Mouse (Mus musculus): ENCODE measurements around the gene Polr2b. TPM values are rescaled to one million over a fixed set of nuclear protein-coding genes. Genes with fewer than 3 reads are reported as not detected.

Polr2b gene
- polyA plus RNA-seq, 1 experiment from 2014 or later, result 24.9 TPM

DNA sequence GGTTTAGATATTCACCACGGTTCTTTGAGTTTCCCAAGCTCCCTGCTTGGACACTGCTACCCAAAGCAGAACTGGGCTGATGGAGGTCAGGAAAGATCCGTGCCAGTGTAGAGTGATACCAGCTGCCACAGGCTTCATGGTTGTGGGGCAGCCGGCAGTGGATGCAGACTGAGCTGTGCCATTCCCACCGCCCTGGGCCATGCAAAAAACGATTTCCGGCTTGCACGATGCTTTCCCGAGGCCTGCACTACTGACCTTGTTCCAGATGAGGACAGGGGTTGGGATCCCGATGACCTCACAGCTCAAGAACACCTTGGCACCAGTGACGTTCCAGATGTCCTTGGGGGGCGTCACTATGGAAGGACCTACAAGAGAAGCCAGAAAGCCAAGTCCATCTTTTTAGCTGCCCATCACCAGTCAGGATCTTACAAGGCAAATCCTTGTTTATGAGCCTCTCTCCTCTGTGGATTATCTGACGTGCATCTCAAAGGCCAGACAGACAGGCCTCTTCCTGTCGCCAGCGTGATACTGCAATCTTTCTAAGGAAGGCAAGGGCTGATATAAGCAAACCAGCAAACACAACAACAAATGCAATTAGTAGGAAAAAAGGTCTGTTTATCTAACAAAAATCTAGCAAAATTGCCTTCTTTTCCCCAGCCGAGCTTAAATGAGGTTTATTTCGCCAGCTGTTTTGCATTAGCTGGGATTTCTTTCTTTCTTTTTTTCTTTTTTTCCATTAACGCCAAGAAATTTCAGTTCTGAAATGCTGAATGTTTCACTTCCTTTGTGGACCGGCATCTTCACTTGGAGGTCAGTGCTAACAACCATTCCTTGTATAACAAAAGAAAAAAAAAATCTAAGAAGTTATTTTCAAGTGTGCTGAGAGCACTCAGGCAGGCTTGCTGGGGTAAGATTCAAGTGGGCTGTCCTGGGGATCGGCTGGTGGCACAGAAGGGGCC, 45.6 kb downstream of the Polr2b start:
- Histone ChIP-seq H3K4me1 (ENCODE audit: control insufficient read depth, low read depth, low read length) (peaks cover 10% of the 10 kb centered on the region), H3K27me3 (ENCODE audit: control insufficient read depth, insufficient read depth, low read depth, low read length) (no peaks in the 10 kb centered on the region; the same call in 1 of the 2 replicates), H3K4me3 (ENCODE audit: low read depth, low read length) (no peak overlapping the region), H3K36me3 (ENCODE audit: control insufficient read depth, insufficient read depth) (no peaks in the 10 kb centered on the region), H3K27ac (ENCODE audit: low read length) (no peak overlapping the region), H3K4me2 (ENCODE audit: low read depth, low read length) (no peak overlapping the region), H3K9me3 (replicated peaks; ENCODE audit: control insufficient read depth, low read length) (no peaks in the 10 kb centered on the region), H3K9ac (ENCODE audit: low read depth, low read length) (no peak overlapping the region)
- ATAC-seq (ENCODE audit: low read depth), result no peak
- WGBS (ENCODE audit: insufficient replicate concordance), result 61% methylated on average over 19 of the region's 19 CpGs

DNA sequence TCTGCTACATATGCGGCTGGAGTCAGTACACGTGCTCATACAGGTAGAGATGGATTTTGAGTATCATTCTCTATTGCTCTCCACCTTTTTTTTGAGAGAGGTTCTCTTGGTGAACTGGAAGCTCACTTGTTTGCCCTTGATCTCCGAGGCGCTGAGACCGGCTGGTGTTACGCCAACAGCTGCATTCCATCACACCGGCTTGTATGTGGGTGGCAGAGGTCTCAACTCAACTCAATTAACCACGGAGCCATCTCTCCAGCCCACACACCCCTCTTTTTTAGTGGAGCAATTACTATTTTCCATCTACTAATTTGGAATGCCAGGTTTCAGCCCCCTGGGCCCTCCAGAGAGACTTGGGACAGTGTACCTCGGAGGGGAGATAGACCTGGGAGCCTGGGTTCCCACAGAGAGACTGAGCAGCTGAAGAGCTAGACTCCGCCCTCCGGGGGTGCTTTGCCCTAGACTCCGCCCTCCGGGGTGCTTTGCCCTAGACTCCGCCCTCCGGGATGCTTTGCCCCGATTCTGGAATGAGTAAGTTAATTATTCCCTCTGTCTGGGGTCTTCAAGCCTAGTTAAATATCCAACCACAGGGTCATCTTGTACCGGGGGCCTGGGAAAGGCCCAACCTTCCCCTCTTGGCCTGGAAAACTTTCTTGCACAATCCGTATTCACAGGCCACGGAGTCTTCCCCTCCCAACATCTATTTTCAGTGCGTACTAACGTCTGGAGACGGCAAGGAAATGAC, 47.6 kb downstream of the Polr2b start:
- Histone ChIP-seq H3K4me3 (ENCODE audit: low read depth, low read length) (peak overlapping the region; percentile 60), H3K36me3 (ENCODE audit: control insufficient read depth, insufficient read depth) (no peaks in the 10 kb centered on the region), H3K27me3 (ENCODE audit: control insufficient read depth, insufficient read depth, low read depth, low read length) (no peaks in the 10 kb centered on the region; the same call in 1 of the 2 replicates), H3K27ac (ENCODE audit: low read length) (no peak overlapping the region), H3K4me2 (ENCODE audit: low read depth, low read length) (peak overlapping the region; percentile 64), H3K9me3 (replicated peaks; ENCODE audit: control insufficient read depth, low read length) (no peaks in the 10 kb centered on the region), H3K4me1 (ENCODE audit: control insufficient read depth, low read depth, low read length) (peaks cover 10% of the 10 kb centered on the region), H3K9ac (ENCODE audit: low read depth, low read length) (no peak overlapping the region)
- peak; percentile 71 for ATAC-seq (ENCODE audit: low read depth)
- WGBS (ENCODE audit: insufficient replicate concordance), result 18% methylated on average over 22 of the region's 22 CpGs

DNA sequence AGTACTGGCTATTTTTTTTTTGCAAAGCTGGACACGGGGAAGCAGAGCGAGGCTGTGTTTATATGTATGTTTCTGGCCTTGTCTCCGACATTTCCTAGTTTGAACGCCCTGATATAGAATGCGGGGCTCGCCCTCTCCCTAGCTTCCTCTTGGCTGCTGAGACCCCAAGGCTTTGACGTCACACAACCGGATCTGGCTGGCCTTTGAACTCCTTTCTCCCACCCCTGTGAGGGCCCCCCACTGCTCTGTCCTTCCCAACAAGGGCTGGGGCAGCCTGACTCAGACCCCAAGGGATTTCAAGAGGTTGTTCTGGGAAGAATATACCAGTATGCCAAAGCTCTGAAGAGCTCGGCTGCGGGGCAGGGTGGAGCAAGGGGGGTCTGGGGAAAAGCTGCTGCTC, 48.4 kb downstream of the Polr2b start:
- Histone ChIP-seq H3K9ac (ENCODE audit: low read depth, low read length) (0 out of 2 replicates have a peak overlapping the region, but pooled peaks have one; percentile 0), H3K4me3 (ENCODE audit: low read depth, low read length) (peak overlapping the region; percentile 60), H3K27ac (ENCODE audit: low read length) (0 out of 2 replicates have a peak overlapping the region, but pooled peaks have one; percentile 1), H3K9me3 (replicated peaks; ENCODE audit: control insufficient read depth, low read length) (no peaks in the 10 kb centered on the region), H3K4me2 (ENCODE audit: low read depth, low read length) (peak overlapping the region; percentile 64), H3K36me3 (ENCODE audit: control insufficient read depth, insufficient read depth) (no peaks in the 10 kb centered on the region), H3K4me1 (ENCODE audit: control insufficient read depth, low read depth, low read length) (peaks cover 10% of the 10 kb centered on the region), H3K27me3 (ENCODE audit: control insufficient read depth, insufficient read depth, low read depth, low read length) (no peaks in the 10 kb centered on the region; the same call in 1 of the 2 replicates)
- peak; percentile 41 for ATAC-seq (ENCODE audit: low read depth)
- whole genome bisulfite sequencing (ENCODE audit: insufficient replicate concordance), result 2% methylated on average over 10 of the region's 10 CpGs

DNA sequence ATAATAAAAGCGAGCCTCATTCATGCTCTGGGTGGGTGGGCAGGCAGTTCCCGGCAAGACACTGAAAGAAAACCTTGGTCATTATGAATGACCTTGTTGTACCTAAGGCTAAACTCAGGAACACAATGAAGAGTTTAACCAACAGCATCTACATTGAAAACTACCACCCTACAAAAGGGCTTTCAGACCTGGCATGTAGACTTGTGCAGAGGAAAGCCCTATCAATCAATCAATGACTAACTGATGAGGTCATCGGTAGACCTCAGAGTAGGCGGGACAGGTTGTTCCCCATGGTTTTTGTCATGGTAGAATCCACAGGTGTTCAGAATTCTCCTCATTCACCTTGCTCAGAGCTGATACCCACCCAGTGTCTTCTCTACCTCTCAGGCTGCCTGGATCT, 50.0 kb downstream of the Polr2b start:
- no peak overlapping the region for H3K9ac ChIP-seq (ENCODE audit: low read depth, low read length)
- H3K36me3 ChIP-seq (ENCODE audit: control insufficient read depth, insufficient read depth), result no peaks in the 10 kb centered on the region
- no peak overlapping the region for H3K4me3 ChIP-seq (ENCODE audit: low read depth, low read length)
- no peak for ATAC-seq (ENCODE audit: low read depth)
- H3K4me2 ChIP-seq (ENCODE audit: low read depth, low read length), result no peak overlapping the region
- H3K4me1 ChIP-seq (ENCODE audit: control insufficient read depth, low read depth, low read length), result peaks cover 7% of the 10 kb centered on the region
- no peaks in the 10 kb centered on the region; the same call in 1 of the 2 replicates for H3K27me3 ChIP-seq (ENCODE audit: control insufficient read depth, insufficient read depth, low read depth, low read length)
- no peak overlapping the region for H3K27ac ChIP-seq (ENCODE audit: low read length)
- WGBS (ENCODE audit: insufficient replicate concordance), result 70% methylated on average over 4 of the region's 4 CpGs
- H3K9me3 ChIP-seq (replicated peaks; ENCODE audit: control insufficient read depth, low read length), result no peaks in the 10 kb centered on the region

DNA sequence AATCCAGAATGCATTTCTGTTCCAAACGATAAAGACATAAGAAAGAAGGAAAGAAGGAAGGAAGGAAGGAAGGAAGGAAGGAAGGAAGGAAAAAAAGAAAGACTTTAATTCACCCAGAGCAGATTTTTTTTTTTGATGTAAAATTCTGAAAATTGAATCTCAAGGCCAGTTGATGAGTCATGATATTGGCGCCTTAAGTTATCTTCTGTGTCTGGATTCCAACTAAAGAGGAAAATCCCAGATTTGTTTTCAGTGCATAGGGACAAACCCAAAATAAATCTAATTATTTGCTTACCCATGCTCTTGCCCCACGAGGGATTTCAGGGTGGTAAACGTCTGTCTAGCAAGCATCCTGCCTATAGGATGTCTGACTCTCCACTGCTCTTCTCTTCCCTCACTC, 51.1 kb downstream of the Polr2b start:
- no peak overlapping the region for H3K27ac ChIP-seq (ENCODE audit: low read length)
- H3K9ac ChIP-seq (ENCODE audit: low read depth, low read length), result no peak overlapping the region
- H3K4me2 ChIP-seq (ENCODE audit: low read depth, low read length), result no peak overlapping the region
- no peaks in the 10 kb centered on the region for H3K9me3 ChIP-seq (replicated peaks; ENCODE audit: control insufficient read depth, low read length)
- WGBS (ENCODE audit: insufficient replicate concordance), result 43% methylated on average over 4 of the region's 4 CpGs
- H3K4me1 ChIP-seq (ENCODE audit: control insufficient read depth, low read depth, low read length), result peaks cover 7% of the 10 kb centered on the region; the same call in 1 of the 2 replicates
- H3K36me3 ChIP-seq (ENCODE audit: control insufficient read depth, insufficient read depth), result no peaks in the 10 kb centered on the region
- no peak for ATAC-seq (ENCODE audit: low read depth)
- H3K4me3 ChIP-seq (ENCODE audit: low read depth, low read length), result no peak overlapping the region
- H3K27me3 ChIP-seq (ENCODE audit: control insufficient read depth, insufficient read depth, low read depth, low read length), result no peaks in the 10 kb centered on the region

DNA sequence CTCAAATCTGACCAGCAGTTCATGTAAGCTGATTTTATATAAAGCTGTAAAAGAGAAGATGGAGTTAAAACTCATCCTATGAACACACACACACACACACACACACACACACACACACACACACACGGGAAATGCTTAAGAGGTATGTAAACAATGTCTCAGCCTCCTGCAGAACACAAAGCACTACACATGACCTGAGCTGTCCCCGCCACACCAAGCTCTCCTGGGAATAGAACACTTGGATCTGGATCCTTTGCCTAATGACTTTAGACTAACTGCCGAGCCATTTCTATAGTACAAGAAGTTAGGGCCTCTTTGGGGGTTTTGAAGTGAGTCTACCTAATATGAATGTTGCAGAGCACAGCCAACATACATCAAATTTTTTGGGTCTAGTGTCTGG, 52.2 kb downstream of the Polr2b start:
- peaks cover 7% of the 10 kb centered on the region; the same call in 1 of the 2 replicates for H3K4me1 ChIP-seq (ENCODE audit: control insufficient read depth, low read depth, low read length)
- H3K4me2 ChIP-seq (ENCODE audit: low read depth, low read length), result no peak overlapping the region
- H3K27me3 ChIP-seq (ENCODE audit: control insufficient read depth, insufficient read depth, low read depth, low read length), result no peaks in the 10 kb centered on the region
- no peak overlapping the region for H3K9ac ChIP-seq (ENCODE audit: low read depth, low read length)
- 42% methylated on average over 3 of the region's 3 CpGs for WGBS (ENCODE audit: insufficient replicate concordance)
- H3K4me3 ChIP-seq (ENCODE audit: low read depth, low read length), result no peak overlapping the region
- ATAC-seq (ENCODE audit: low read depth), result no peak
- H3K9me3 ChIP-seq (replicated peaks; ENCODE audit: control insufficient read depth, low read length), result no peaks in the 10 kb centered on the region
- no peak overlapping the region for H3K27ac ChIP-seq (ENCODE audit: low read length)
- H3K36me3 ChIP-seq (ENCODE audit: control insufficient read depth, insufficient read depth), result no peaks in the 10 kb centered on the region

DNA sequence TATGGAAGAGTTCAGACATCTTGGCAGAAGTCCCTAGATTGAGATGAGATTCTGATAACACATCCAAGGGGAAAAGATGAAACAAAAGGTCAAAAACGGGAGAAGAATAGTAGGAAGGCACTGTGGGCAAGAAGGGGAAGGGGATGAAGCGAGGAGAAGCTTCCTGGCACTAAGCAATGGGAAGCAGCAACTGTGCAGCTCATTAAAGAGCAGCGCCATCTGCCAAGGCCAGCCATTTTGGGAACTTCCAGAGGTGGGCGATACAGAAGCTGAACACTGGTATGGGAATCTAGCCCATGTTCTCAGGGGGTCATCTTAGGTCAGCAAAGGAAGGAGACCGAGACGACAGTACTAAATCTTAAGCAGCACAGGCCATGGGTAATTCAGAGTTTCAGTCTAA, 53.7 kb downstream of the Polr2b start:
- H3K36me3 ChIP-seq (ENCODE audit: control insufficient read depth, insufficient read depth), result no peaks in the 10 kb centered on the region
- no peak for ATAC-seq (ENCODE audit: low read depth)
- H3K4me1 ChIP-seq (ENCODE audit: control insufficient read depth, low read depth, low read length), result no peaks in the 10 kb centered on the region
- H3K4me2 ChIP-seq (ENCODE audit: low read depth, low read length), result no peak overlapping the region
- WGBS (ENCODE audit: insufficient replicate concordance), result 58% methylated on average over 6 of the region's 6 CpGs
- no peaks in the 10 kb centered on the region for H3K27me3 ChIP-seq (ENCODE audit: control insufficient read depth, insufficient read depth, low read depth, low read length)
- no peaks in the 10 kb centered on the region for H3K9me3 ChIP-seq (replicated peaks; ENCODE audit: control insufficient read depth, low read length)
- no peak overlapping the region for H3K4me3 ChIP-seq (ENCODE audit: low read depth, low read length)
- H3K27ac ChIP-seq (ENCODE audit: low read length), result no peak overlapping the region
- no peak overlapping the region for H3K9ac ChIP-seq (ENCODE audit: low read depth, low read length)

DNA sequence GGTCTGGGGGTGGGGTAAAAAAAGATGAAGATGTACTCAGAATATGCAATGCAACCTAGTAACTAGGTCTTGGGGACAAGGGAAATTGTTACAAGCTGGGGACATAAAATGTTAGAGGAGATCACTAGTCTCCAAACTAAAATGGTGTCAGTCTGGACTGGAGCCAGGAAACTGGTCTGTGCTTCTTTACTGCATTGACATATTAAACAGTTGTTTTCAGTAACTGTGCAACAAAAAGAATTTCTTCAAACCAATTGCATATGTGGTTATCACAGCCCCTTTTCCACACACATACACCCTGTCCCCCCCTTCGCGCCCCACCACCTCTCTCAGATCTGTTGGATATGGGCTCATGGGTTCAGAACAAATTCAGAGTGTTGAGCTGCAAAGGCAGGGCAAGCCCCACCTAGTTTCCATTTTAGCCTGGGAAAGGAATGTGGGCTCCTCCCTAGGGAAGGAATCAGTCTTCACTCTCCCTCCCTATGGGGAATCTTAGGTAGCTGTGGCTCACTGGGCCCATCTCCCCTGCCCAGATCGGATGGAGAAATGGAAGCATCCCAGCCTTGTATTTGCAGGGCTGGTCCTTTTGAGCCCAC, 54.6 kb downstream of the Polr2b start:
- H3K9me3 ChIP-seq (replicated peaks; ENCODE audit: control insufficient read depth, low read length), result no peaks in the 10 kb centered on the region
- no peak for ATAC-seq (ENCODE audit: low read depth)
- WGBS (ENCODE audit: insufficient replicate concordance), result 68% methylated on average over 3 of the region's 3 CpGs
- no peak overlapping the region for H3K4me2 ChIP-seq (ENCODE audit: low read depth, low read length)
- H3K36me3 ChIP-seq (ENCODE audit: control insufficient read depth, insufficient read depth), result no peaks in the 10 kb centered on the region
- H3K27ac ChIP-seq (ENCODE audit: low read length), result no peak overlapping the region
- H3K4me3 ChIP-seq (ENCODE audit: low read depth, low read length), result no peak overlapping the region
- H3K9ac ChIP-seq (ENCODE audit: low read depth, low read length), result no peak overlapping the region
- H3K27me3 ChIP-seq (ENCODE audit: control insufficient read depth, insufficient read depth, low read depth, low read length), result no peaks in the 10 kb centered on the region
- no peaks in the 10 kb centered on the region for H3K4me1 ChIP-seq (ENCODE audit: control insufficient read depth, low read depth, low read length)
